Comparison of ENCODE assay signal across 9 mouse cellular contexts in the genomic region with DNA sequence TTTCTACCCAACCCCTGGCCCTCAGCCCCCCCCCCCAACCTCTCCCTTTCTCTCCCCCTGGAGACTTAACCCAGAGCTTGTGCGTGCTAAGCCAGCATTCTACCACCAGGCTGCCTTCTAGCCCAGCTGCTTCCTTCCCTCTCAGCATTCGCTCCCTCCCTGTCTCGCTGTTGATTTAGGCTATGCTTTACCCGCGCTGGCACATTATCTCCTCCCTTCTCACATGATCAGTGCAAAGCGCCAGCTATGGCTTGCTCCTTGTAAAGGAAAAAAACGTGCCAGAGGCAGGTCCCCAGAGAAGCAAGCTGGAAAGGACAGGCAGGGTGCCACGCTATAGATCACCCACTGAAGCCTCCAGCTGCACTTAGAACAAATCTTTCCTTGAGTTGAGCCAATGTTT.
DNase-seq lines count a peak whose midpoint lies in the region; ATAC-seq and TF ChIP-seq lines count a peak whose summit lies in the region.
"Had no signal": no experiment of that assay in that cellular context is flagged by ENCODE, and none has a peak within 500 bp of the region (broad histone marks: within the 10 kb centered on the region; RNA-seq: fewer than 3 reads in every experiment).

No protein-coding gene starts in this region.

- no peaks in the 10 kb centered on the region for H3K4me1 ChIP-seq in neural tube, embryonic 11.5 days (ENCODE audit: control insufficient read depth, insufficient read depth, low read length)
- no peaks in the 10 kb centered on the region for H3K4me1 ChIP-seq in stomach, postnatal 0 days (replicated peaks; ENCODE audit: control insufficient read depth, insufficient read depth)

- ATAC-seq in neural tube, embryonic 11.5 days (ENCODE audit: insufficient read depth, low FRiP score, low TSS enrichment): no peak
- ATAC-seq in stomach, postnatal 0 days (ENCODE audit: low FRiP score, low TSS enrichment): peak; percentile 32; the same call in 1 of the 2 replicates
- ATAC-seq in erythroid progenitor cell, adult 5-6 weeks (replicated peaks; ENCODE audit: low FRiP score, poor library complexity, severe bottlenecking): no peak

- TF ChIP-seq CTCF in stomach, postnatal 0 days (IDR thresholded peaks at IDR 0.05; ENCODE audit: low read depth): peak; percentile 57

- H3K4me2 ChIP-seq in neural tube, embryonic 11.5 days (ENCODE audit: low read depth): no peak overlapping the region
- no peak overlapping the region for H3K4me2 ChIP-seq in stomach, postnatal 0 days (replicated peaks; ENCODE audit: low read depth)
- H3K4me2 ChIP-seq: limb, embryonic 15.5 days had no signal

- H3K4me3 ChIP-seq in neural tube, embryonic 11.5 days (ENCODE audit: low read depth, low read length): no peak overlapping the region
- no peak overlapping the region for H3K4me3 ChIP-seq in stomach, postnatal 0 days (ENCODE audit: low read depth, low read length)
- H3K4me3 ChIP-seq: limb, embryonic 15.5 days had no signal

- intact Hi-C loops in gastrocnemius, postnatal 36 days (cut with DNase I): no loop called here

- H3K27ac ChIP-seq in neural tube, embryonic 11.5 days (ENCODE audit: low read depth, low read length): no peak overlapping the region
- H3K27ac ChIP-seq in stomach, postnatal 0 days (replicated peaks): no peak overlapping the region

- H3K36me3 ChIP-seq in neural tube, embryonic 11.5 days (ENCODE audit: control insufficient read depth, insufficient read depth, low read length): no peaks in the 10 kb centered on the region
- no peaks in the 10 kb centered on the region for H3K36me3 ChIP-seq in stomach, postnatal 0 days (ENCODE audit: control insufficient read depth, insufficient read depth, low read length)
- H3K36me3 ChIP-seq: limb, embryonic 15.5 days had no signal

- TF ChIP-seq EP300 in stomach, postnatal 0 days (optimal IDR thresholded peaks at IDR 0.05): no peak

- peak; percentile 23 for DNase-seq in gastrocnemius, adult 18-20 months (ENCODE audit: low spot score)
- DNase-seq in gastrocnemius, postnatal 36 days: no peak
- peak; percentile 17 for DNase-seq in neural tube, embryonic 11.5 days (ENCODE audit: low spot score)
- no peak for DNase-seq in neural tube, embryonic 10.5 days (ENCODE audit: extremely low spot score, low spot score)
- DNase-seq in heart, postnatal 4 days: peak; percentile 52
- DNase-seq in stomach, postnatal 0 days (ENCODE audit: low spot score): peak; percentile 36
- no peak for DNase-seq in thymus, postnatal 10 days (ENCODE audit: low spot score in 2 of 2)

- H3K27me3 ChIP-seq in neural tube, embryonic 11.5 days (ENCODE audit: control insufficient read depth, insufficient read depth, low read length): no peaks in the 10 kb centered on the region
- H3K27me3 ChIP-seq in stomach, postnatal 0 days (ENCODE audit: control insufficient read depth, insufficient read depth, low read length): no peaks in the 10 kb centered on the region
- H3K27me3 ChIP-seq: limb, embryonic 15.5 days had no signal

- no peak overlapping the region for H3K9ac ChIP-seq in neural tube, embryonic 11.5 days (ENCODE audit: low read length)
- H3K9ac ChIP-seq in stomach, postnatal 0 days (ENCODE audit: low read length): no peak overlapping the region
- H3K9ac ChIP-seq: limb, embryonic 15.5 days had no signal

- H3K9me3 ChIP-seq in neural tube, embryonic 11.5 days (ENCODE audit: control insufficient read depth, low read length): no peaks in the 10 kb centered on the region
- H3K9me3 ChIP-seq in stomach, postnatal 0 days (ENCODE audit: control insufficient read depth, low read length): no peaks in the 10 kb centered on the region
- H3K9me3 ChIP-seq: limb, embryonic 15.5 days had no signal

- 56% methylated on average over 8 of the region's 8 CpGs for WGBS in neural tube, embryonic 11.5 days
- 29% methylated on average over 8 of the region's 8 CpGs for WGBS in stomach, postnatal 0 days

Comparison
In these comparisons a context has a peak if more than half of its experiments do, and no peak if none do; other contexts are left out.
1. DNase-seq: peak in gastrocnemius, adult 18-20 months (single experiment), neural tube, embryonic 11.5 days (single experiment), heart, postnatal 4 days (single experiment) and stomach, postnatal 0 days (single experiment); none in gastrocnemius, postnatal 36 days (0 of 2), neural tube, embryonic 10.5 days (single experiment) and thymus, postnatal 10 days (0 of 2).